Mouse (Mus musculus) cerebellum, postnatal 14 days (tissue): ENCODE data around the gene B9d1.

Experiments
- DNase-seq, 2 experiments: peaks; one replicate each; pipeline ENCODE4 v3.0.0; 2021; ENCODE audit warnings: mixed read lengths in 2 of 2

The B9d1 gene

DNA sequence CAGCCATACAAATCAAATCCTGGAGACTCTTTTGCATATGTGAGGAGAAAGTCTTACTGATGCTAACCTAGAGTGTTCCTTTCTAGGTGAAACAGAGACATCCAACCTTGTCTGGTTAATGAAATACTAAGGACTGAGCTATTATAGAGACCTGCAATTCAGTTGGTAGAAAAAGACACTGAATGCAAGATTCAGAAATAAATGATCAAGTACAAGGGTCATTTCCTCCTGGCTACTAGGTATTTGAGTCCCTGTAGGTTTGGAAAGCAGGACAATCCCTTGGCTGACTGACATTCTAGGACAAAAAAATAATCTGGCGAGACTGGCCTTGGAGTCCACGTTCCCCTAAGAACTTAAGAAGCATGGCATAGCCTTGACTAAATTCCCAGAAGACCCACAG lies 40.6 kb downstream of the B9d1 start:
- no peak for DNase-seq

DNA sequence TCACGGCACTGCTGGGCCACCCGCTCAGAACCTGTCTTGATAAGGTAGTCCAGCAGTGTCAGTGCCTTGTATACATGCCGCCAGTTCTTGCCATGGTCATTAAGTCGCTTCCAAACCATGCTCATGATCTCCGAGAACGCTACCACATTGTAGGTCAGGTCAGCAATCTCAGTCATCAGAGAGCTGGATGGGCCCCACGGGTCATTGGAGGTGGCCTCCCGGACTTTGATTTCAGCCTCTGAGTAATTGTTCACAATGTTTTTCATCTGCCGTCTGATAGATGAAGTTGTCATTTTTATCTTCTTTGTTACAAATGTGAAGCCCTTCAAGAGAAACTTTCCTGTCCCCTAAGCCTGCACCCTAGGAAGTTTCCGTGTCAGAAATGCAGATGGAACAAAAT lies 41.5 kb downstream of the B9d1 start:
- no peak for DNase-seq

DNA sequence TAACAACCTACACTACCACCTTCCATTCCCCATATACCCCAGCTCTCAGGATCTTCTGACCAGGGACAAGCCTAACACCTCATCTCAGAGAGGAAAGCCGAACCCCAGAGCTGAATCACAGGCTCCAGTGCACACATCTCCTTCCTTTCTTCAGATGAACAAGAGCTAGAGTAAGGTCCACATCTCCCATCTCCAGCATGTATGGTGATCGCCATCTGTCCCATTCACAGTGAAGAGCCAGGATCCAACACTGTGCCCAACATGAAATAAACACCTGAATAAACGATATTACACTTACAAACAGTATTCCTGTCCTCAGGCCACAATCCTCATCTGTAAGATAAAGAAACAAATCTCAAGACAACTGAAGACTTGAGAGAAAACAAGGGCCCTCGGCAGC lies 42.8 kb downstream of the B9d1 start:
- DNase-seq: no peak

DNA sequence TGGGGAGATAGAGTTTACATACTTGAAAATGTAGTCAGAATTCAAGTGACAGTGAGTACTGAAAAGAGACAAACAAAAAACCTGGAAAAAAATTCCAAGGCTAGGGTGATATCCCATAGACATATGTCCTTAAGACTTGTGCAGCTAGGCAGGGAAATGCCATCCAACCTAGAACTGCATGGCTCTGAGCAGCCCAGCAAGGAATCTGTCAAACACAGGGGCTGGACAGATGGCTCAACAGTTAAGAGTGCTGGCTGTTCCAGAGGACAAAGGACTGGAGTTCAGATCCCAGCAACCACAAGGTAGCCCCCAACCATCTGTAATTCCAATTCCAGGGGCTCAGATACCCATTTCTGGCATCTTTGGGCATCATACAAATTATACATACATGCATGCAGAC lies 45.7 kb downstream of the B9d1 start:
- peak in 1 of 2 experiments; percentile 52 for DNase-seq

DNA sequence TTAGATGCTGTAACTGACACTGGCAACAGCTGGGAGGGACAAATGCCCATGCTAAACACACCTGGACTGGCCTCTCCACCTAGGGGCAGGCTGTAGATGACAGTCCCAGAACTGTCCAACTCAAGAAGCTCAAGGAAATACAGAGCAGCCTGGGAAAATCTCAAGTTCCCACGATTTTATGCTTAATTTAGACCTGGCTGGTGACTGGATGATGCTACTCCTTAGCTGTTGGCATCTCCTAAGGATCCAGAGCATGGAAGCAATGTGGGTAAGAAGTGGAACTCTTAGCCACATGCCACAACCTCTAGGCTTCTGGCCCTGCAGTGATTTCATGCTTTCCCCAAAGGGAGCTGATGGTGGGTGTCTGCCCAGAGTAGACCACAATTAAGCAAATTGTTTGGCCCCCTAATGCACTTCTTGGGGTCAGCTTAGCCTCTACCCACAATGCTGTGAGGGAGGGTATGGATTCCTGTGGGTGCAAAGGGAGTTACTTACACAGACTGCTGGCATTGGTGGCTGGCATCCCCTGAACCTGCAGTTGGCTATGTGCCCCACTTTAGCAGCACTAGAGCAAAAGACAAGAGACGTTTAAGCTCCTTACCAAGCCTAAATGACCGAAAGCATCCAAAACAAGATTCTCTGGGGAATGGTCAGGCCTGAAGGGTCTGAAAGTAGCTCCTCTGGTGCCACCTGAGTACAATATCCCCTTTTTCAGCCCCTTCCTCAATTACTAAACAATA lies 48.2 kb downstream of the B9d1 start:
- DNase-seq: peak; percentile 60 to 75

DNA sequence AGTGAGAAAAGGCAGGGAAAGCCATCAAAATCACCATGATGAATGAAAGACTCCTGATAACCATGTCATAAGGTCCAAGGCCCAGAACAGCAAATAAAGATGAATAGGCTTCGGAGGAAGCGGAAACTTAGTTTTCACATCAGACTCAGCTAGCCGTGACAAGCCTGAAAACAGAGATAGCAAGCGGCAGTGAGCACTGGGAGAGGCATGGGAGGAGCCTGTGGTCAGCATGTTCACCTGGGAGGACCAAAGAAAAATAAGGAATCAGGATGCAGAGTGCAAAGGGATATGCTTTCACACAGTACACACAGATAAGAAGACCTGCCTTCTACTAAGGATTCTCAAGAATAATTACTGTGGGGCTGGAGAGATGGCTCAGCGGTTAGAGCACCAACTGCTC lies 54.6 kb downstream of the B9d1 start:
- no peak for DNase-seq

DNA sequence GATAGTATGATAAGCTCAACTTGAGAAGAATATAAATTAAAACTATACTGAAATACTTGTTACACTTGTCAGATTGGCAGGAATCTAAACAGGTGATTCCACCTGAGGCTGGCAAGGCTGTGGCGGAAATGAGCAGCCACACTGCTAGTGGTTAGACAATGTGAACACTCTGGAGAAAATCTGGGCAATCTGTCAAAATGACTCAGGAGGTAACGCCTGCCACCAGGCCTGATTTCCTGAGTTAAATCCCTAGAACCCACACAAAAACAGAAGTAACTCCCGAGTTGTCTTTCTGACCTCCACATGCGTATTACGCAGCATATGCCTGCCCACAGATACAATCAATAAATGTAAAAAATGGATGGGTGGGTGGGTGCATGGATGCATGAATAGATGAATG lies 57.5 kb downstream of the B9d1 start:
- DNase-seq: peak; percentile 25 to 70
